Mouse (Mus musculus): ENCODE measurements around the gene Thra. TPM values are rescaled to one million over a fixed set of nuclear protein-coding genes. Genes with fewer than 3 reads are reported as not detected.
A peak's percentile ranks its signal among the peaks of the same experiment; 100 is the strongest.

The Thra gene
- total and polyA plus RNA-seq, 3 experiments, result 1.1 to 3.9 (median 3.8) TPM

DNA sequence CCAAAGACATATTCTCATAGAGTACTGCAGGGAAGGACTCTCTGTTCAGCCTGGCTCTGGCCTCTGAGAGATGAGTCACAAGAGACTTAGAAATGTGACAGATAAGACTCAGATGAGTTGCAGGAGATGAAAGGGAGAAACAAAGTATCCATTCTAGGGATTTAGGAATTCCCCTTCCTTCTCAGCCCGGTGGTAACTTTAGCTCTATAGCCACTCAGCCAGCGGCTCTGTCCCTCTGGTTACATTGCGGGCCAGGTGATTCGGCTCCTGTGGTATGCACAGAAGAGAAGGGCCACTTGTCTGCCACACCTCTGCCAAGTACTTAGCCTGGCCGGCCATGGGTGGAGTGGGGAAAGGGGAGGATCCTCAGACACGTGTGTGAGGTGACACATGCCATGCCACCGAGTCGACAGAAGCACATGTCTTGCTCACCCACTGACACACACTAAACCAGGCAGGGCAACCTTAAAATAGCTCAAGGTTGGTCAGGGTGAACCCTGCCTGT lies 32.3 kb downstream of the Thra start:
- Histone ChIP-seq H3K36me3 (replicated peaks in 1 of 2; ENCODE audit: control insufficient read depth in 1 of 2, insufficient read depth in 1 of 2, low read length in 1 of 2) (peaks cover 0 to 14% of the 10 kb centered on the region in 2 experiments), H3K27me3 (replicated peaks) (peaks cover 17% of the 10 kb centered on the region), H3K79me2 (replicated peaks; ENCODE audit: control insufficient read depth, extremely low read depth, insufficient read depth, poor library complexity, severe bottlenecking) (no peaks in the 10 kb centered on the region), H3K4me3 (replicated peaks in 1 of 3; ENCODE audit: low read depth in 2 of 3, low read length in 2 of 3, poor library complexity in 1 of 3) (no peak overlapping the region), H3K27ac (ENCODE audit: insufficient read depth, low read depth) (no peak overlapping the region), H3K4me2 (ENCODE audit: insufficient read depth, low read depth, poor library complexity, severe bottlenecking) (no peak overlapping the region), H3K4me1 (ENCODE audit: control insufficient read depth in 1 of 2, insufficient read depth in 2 of 2) (peaks cover 34 to 53% of the 10 kb centered on the region in 2 experiments), H3K9me3 (replicated peaks; ENCODE audit: low read length) (no peaks in the 10 kb centered on the region), H3K9ac (ENCODE audit: insufficient read depth, low read depth) (no peak overlapping the region)
- in situ Hi-C loops (cut with MboI; ENCODE audit: low pct_ligation_motif_present, low pct_unique_long_range_greater_than_20kb, low sequenced_read_pairs), result no loop called here
- dilution Hi-C loops (cut with MboI; ENCODE audit: extremely low pct_ligation_motif_present, extremely low pct_unique_long_range_greater_than_20kb, low sequenced_read_pairs), result no loop called here
- TF ChIP-seq MAX (IDR thresholded peaks at IDR 0.05; ENCODE audit: low read length) (peak; percentile 88), MXI1 (IDR thresholded peaks at IDR 0.05; ENCODE audit: low read depth, low read length) (peak; percentile 61), POLR2AphosphoS2 (IDR thresholded peaks at IDR 0.05; ENCODE audit: low read depth, low read length) (no peak), MYC (IDR thresholded peaks at IDR 0.05; ENCODE audit: low read depth, low read length) (peak; percentile 86), BHLHE40 (IDR thresholded peaks at IDR 0.05; ENCODE audit: low read depth, low read length) (peak; percentile 47; the same call in 1 of the 2 replicates), RCOR1 (conservative IDR thresholded peaks at IDR 0.05; ENCODE audit: low read depth, low read length) (no peak)
- DNase-seq (ENCODE audit: extremely low read depth), result no peak

DNA sequence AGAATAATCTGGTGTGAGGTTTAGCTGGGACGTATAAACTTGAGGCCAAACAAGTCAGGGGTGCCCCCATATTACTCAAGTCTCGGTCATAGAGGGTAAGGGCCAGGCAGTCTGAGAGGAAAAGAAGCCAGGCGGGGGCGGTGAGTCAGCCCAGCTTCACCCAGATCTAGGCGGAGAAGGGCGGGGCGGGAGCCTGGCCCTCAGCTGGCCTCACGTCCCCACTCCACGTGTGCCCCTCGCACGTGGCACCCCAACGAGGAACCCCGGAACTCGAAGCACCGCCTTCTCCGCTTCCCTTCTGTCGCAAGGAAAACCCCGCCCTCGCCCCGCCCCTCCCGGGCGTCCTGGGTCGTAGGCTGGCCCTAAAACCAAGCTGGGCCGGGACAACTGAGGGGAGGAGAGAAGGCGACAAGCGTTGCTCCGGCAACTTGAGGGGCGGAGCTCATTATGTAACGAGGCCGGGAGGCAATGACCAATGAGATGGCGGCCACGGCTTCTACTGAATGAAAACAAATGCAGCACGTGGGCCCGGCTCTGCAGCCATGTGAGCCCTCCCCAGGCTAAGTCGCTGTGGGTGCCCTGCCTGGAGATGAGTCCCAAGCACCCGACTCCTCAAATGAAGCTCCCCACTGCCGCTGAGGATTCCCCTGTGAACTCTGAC lies 33.3 kb downstream of the Thra start:
- no peaks in the 10 kb centered on the region for H3K9me3 ChIP-seq (replicated peaks; ENCODE audit: low read length)
- H3K4me1 ChIP-seq (ENCODE audit: control insufficient read depth in 1 of 2, insufficient read depth in 2 of 2), result peaks cover 36 to 52% of the 10 kb centered on the region in 2 experiments
- peak overlapping the region in 2 of 3 experiments; percentile 27 to 46 for H3K4me3 ChIP-seq (replicated peaks in 1 of 3; ENCODE audit: low read depth in 2 of 3, low read length in 2 of 3, poor library complexity in 1 of 3)
- H3K36me3 ChIP-seq (replicated peaks in 1 of 2; ENCODE audit: control insufficient read depth in 1 of 2, insufficient read depth in 1 of 2, low read length in 1 of 2), result peaks cover 0 to 9% of the 10 kb centered on the region in 2 experiments
- H3K9ac ChIP-seq (ENCODE audit: insufficient read depth, low read depth), result peak overlapping the region; percentile 4; the same call in 1 of the 2 replicates
- no peak overlapping the region for H3K27ac ChIP-seq (ENCODE audit: insufficient read depth, low read depth)
- in situ Hi-C loops (cut with MboI; ENCODE audit: low pct_ligation_motif_present, low pct_unique_long_range_greater_than_20kb, low sequenced_read_pairs) (no loop called here), dilution Hi-C loops (cut with MboI; ENCODE audit: extremely low pct_ligation_motif_present, extremely low pct_unique_long_range_greater_than_20kb, low sequenced_read_pairs) (no loop called here)
- H3K4me2 ChIP-seq (ENCODE audit: insufficient read depth, low read depth, poor library complexity, severe bottlenecking), result peak overlapping the region; percentile 87
- DNase-seq (ENCODE audit: extremely low read depth), result peak; percentile 99
- no peaks in the 10 kb centered on the region for H3K79me2 ChIP-seq (replicated peaks; ENCODE audit: control insufficient read depth, extremely low read depth, insufficient read depth, poor library complexity, severe bottlenecking)
- TF ChIP-seq MEF2A (IDR thresholded peaks at IDR 0.05; ENCODE audit: borderline replicate concordance, low read depth, low read length) (no peak), NRF1 (IDR thresholded peaks at IDR 0.05; ENCODE audit: low read depth, low read length) (no peak), ELF1 (IDR thresholded peaks at IDR 0.05; ENCODE audit: low read depth, low read length) (peak; percentile 83), SIN3A (IDR thresholded peaks at IDR 0.05; ENCODE audit: low read length) (peak; percentile 99), NELFE (IDR thresholded peaks at IDR 0.05; ENCODE audit: low read depth, low read length) (peak; percentile 60), MAZ (IDR thresholded peaks at IDR 0.05; ENCODE audit: low read depth, low read length) (peak; percentile 62; the same call in 1 of the 2 replicates), MXI1 (IDR thresholded peaks at IDR 0.05; ENCODE audit: low read depth, low read length) (peak; percentile 100), USF2 (conservative IDR thresholded peaks at IDR 0.05; ENCODE audit: low read depth, low read length) (peak; percentile 61), TCF12 (IDR thresholded peaks at IDR 0.05; ENCODE audit: low read depth, low read length) (peak; percentile 65), UBTF (IDR thresholded peaks at IDR 0.05; ENCODE audit: low read depth, low read length) (no peak), POLR2A (IDR thresholded peaks at IDR 0.05; ENCODE audit: low read depth, low read length) (peak; percentile 62), IRF4 (IDR thresholded peaks at IDR 0.05; ENCODE audit: low read depth, low read length) (0 out of 2 replicates have a peak, but pooled peaks have one; percentile 41), CTCF (conservative IDR thresholded peaks at IDR 0.05 in 1 of 2, IDR thresholded peaks at IDR 0.05 in 1 of 2; ENCODE audit: low read depth in 2 of 2, low read length in 2 of 2) (no peak), MAX (IDR thresholded peaks at IDR 0.05; ENCODE audit: low read length) (peak; percentile 99), ETS1 (conservative IDR thresholded peaks at IDR 0.05; ENCODE audit: low read depth, low read length) (peak; percentile 68), MYC (IDR thresholded peaks at IDR 0.05; ENCODE audit: low read depth, low read length) (peak; percentile 98), CHD2 (IDR thresholded peaks at IDR 0.05; ENCODE audit: low read length) (peak; percentile 56; the same call in 1 of the 2 replicates), POLR2AphosphoS2 (IDR thresholded peaks at IDR 0.05; ENCODE audit: low read depth, low read length) (peak; percentile 32; the same call in 1 of the 2 replicates), BHLHE40 (IDR thresholded peaks at IDR 0.05; ENCODE audit: low read depth, low read length) (peak; percentile 96), HCFC1 (IDR thresholded peaks at IDR 0.05; ENCODE audit: low read depth, low read length) (peak; percentile 53), PAX5 (IDR thresholded peaks at IDR 0.05; ENCODE audit: low read length) (no peak), ZKSCAN1 (IDR thresholded peaks at IDR 0.05; ENCODE audit: borderline replicate concordance, low read depth, low read length) (no peak), JUND (conservative IDR thresholded peaks at IDR 0.05; ENCODE audit: low read depth, low read length) (no peak), USF1 (IDR thresholded peaks at IDR 0.05; ENCODE audit: low read depth, low read length) (peak; percentile 68)
- H3K27me3 ChIP-seq (replicated peaks), result peaks cover 17% of the 10 kb centered on the region
